Mouse (Mus musculus) layer of hippocampus, adult 11-12 months (tissue): Measurements from ENCODE around the gene Glis3.

ENCODE experiments used
- DNase-seq: peaks from one replicate; pipeline ENCODE4 v3.0.0; 2022; ENCODE audit warnings: low spot score

Gene Glis3

DNA sequence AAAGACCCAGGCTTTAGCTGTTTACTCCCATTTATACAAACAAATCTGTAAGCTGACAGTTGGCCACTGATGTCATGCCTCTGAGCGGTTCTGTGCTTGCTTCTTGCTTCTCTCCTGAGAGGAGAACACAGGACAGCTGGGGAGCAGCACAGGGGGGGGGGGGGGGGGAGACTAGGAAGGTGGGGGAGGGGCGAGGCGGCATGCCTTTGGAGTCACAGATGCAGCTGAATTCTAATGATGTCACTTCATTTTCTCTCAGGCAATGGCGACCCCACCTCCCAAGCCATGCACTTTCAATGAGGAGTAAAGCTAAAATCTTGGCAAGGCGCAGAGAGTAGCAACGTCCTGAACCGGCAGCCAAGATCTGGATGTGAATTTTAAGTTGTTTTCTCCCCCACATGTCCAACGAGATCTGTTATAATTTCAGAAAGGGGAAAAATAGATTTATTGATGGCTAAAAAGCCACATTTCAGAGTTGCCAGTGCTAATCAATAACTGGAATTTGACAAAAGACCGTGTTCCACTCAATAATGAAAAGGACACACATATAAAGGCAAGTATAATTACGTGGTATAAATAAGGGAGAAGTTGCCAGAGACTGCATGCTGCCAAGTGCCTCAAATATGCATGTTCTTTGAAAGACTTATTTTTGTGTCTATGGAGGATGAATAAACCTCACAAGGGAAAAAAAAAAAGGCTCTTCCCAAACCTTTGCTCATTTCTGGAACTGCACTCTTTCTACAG is 297.5 kb downstream of the Glis3 start:
- DNase-seq, result peak; percentile 15

DNA sequence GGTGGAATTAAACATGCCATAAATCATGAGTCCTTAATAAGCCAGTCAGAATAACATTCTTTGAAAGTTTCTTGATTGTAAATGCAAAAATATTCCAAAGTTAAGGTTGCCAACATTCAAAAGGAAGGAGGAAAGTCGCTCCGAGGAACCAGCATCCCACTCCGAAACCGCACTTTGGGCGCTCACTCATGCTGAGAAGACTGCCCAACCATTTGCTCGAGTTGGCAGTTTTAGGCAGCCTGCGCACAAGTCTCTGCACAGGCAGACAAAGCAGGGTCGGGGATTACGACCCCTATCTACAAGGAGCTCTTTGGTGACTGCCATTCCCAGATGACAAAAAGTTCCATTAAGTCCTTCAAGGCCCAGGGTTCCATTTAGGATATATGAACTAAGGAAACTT is 298.4 kb downstream of the Glis3 start:
- DNase-seq, result no peak

DNA sequence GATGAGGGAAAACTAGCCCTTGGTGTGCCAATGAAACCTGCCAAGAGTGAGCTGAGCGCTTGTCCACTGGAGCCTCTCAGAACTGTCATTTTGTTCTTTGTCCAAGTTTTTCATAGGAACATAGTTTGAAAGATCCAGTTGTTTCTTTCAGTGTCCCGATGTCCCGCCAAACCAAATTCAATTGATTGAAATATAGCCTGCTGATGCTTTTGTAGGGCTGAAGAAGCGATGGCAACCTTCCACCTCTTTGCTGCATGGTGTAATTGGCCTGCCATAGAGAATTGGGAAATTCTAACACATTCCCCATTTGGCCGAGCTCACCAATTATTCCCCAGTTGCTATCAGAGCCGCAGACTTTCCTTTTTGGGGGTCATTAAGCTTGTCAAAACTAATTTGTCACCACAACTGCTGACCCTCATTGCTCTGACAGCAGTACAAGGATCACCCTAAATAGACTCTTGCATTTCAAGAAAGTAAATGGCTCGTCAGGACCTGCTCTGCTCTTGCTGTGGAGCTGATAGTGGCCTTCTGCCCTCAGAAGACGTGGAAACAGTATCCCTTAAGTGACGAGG is 299.1 kb downstream of the Glis3 start:
- DNase-seq, result peak; percentile 30

DNA sequence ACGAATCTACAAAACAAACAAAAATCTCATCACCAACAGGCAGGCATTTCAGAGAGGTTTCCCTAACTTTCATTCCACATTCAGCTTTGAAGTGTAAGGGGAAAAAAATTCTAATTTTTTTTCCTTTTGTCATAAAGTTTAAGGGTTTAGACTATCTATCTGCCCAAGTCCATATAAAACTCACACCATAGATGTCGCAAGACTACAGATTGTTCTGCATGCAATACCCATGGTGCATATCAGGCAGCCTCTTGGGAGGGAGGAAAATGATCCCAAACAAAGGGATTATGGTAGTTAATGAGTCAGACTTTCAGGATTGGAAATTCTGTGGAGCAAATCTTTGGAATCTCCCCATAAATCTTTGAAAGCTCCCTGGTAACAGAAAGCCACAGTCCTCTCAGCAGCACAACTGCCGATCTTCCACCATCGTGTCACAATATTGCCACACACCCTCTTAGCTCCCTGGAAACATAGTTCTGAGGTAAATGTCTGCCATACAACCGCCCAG is 302.0 kb downstream of the Glis3 start:
- DNase-seq, result no peak

DNA sequence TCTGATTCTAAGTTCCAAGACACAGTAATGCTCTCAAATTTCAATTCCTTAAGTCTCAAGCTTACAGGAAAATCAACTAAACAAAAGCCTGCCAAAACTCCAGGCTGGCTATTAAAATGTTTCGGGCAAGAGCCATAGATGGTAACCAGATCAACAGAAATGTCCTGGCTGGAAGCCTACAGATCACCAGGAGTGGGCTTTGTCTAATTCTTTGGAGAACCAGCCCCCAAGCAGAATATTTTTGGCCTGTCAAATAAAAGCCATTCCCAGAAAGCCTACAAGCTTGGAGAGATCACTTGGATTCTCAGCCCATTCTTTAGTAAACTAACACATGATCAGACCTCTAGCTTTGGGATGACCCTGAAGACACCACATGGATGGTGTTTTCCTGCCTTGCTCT is 303.5 kb downstream of the Glis3 start:
- DNase-seq, result no peak

DNA sequence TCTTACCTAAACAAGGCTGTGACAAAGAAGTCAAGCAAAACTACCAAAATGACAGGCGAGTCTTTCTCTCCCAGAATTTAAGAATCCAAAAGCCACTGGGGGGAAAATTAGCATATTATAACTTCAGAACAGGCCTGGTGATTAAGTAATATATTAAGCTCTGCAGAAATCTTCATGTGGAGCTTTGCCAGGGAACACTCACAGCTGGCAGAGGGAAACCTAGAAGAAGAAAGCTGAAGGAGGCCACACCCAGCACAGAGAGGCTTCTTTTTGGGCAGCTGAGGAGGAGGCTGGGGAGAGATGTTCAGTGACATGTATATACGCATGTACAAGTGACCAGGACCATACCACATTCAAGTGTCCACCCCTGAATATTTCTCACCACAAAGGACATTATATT is 304.1 kb downstream of the Glis3 start:
- DNase-seq, result no peak

- no peak for DNase-seq
These were observed 305.4 kb downstream of the Glis3 start for GRCm38 (mm10) chr19:28374524-28374923.

DNA sequence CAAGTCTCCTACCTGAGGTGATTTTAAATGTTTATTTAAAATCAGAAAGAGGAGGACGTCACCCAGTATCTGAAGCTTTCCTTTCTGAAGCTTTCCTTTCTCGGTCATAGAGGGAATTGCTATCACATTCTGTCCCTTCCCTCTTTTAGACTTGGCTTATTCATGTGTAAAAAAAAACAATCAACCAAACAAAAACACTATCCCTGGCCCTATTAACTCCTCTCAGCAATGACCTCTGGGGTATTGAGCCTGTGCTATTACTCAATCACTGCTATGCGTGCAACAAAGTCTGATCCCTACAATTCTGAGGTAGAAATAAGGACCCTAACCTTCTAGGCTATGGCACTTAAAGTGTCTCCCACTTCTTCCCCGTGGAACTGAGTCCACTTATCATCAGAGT is 311.7 kb downstream of the Glis3 start:
- DNase-seq, result no peak

- no peak for DNase-seq
These were observed 312.6 kb downstream of the Glis3 start for GRCm38 (mm10) chr19:28367274-28367673.

DNA sequence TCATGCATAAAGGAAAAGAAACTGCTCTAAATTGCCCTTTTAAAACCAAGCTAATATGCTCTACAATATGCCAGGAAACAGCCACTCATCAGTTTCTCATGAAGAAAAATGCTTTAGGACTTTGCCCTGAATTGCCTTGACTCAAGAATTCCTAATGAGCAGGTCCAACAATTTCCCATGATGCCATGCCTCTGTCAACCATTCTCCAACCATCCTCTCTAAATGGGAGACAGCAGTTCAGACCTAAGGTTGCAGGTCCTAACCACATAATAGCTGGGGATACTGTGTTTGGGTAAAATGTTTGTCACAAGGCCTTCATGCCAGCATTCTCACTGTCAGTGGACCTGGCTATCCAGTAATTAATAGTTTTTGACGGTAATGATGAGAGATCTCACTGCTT is 313.1 kb downstream of the Glis3 start:
- no peak for DNase-seq

DNA sequence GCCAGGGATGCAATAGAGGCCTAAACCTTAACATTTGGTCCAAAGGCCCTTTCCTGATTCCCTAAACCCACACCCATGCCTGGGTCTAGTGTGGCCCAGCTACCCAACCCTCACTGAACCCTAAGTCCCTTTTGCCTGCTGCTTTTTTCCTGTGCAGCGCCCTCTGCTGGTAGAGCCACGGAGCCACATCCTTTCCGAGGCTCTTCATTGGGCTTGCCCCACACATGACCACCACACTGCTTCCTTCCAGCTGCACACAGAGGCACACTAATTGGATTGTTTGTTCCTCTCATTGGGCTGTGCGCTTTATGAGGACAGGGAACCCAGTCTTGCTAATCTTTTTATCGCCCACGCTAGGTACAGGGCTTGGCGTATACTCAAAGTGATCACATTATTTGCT is 314.0 kb downstream of the Glis3 start:
- DNase-seq, result peak; percentile 25

GRCm38 (mm10) chr19:28360884-28361283 is 319.0 kb downstream of the Glis3 start:
- DNase-seq, result no peak

GRCm38 (mm10) chr19:28357595-28357994 is 322.3 kb downstream of the Glis3 start:
- DNase-seq, result no peak

GRCm38 (mm10) chr19:28351068-28352066 is 328.5 kb downstream of the Glis3 start:
- no peak for DNase-seq

GRCm38 (mm10) chr19:28347080-28347825 is 332.6 kb downstream of the Glis3 start:
- no peak for DNase-seq

- no peak for DNase-seq
These were observed 336.2 kb downstream of the Glis3 start for GRCm38 (mm10) chr19:28343640-28344039.

DNA sequence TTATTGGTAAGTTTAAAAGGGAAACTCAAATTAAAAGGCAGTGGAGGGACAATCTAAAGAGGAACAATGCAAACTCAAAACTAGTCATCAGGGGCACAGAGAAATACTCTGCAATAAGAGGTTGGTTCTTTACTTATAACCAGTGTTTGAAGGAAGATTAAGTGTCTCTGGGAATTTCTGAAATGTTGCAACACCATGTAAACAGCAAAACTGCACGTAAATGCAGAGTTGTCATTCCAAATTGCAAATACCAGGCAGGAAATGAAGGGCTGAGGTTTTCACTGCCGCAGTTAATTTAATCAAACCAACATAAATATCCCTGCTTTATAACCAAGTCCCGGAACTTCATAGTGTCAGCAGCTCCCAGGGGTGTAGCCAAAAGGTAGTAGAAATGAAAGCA is 342.3 kb downstream of the Glis3 start:
- no peak for DNase-seq

GRCm38 (mm10) chr19:28336651-28337510 is 343.0 kb downstream of the Glis3 start:
- no peak for DNase-seq

- no peak for DNase-seq
These were observed 344.0 kb downstream of the Glis3 start for GRCm38 (mm10) chr19:28335890-28336289.

DNA sequence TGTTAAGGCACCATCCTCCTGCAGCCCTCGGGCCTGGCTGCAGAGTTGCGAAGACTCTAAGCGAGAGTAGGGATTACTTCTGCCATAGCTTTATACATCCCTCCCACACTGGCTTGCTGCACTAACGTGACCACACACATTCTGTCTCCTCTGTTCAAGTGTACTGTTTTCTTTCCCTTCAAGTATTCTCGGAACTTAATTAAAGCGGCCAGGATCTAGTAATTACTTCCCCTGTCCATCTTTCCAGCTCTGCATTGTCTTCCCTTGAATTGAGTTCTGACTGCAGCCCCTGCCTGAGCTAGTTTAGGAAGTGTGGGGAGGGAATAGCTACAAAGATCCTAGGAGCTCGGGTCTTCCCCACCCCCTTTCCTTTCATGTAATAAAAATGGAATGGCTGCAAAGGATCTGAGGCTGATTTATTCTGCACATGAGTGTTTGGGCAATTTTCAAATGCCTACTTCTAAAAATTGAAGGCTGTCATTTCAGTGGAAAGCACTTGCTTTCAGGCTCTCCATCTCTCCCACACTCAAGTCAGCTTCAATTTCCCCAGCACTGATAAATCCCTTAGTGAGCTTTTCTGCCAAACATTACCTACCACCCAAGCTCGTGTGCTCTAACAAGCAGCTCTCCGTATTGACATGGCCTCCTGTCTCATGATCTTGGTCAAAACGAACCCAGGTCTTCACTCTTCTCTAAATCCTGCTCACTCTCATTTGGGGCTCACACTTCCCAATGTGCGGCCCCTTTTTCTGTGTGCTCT is 346.7 kb downstream of the Glis3 start:
- no peak for DNase-seq
